ENCODE assay signal across 30 mouse cellular contexts in genomic region chr5:142882471-142882870, GRCm38 (mm10).
"Had no signal": no experiment of that assay in that cellular context is flagged by ENCODE, and none has a peak within 500 bp of the region (broad histone marks: within the 10 kb centered on the region; RNA-seq: fewer than 3 reads in every experiment).

No protein-coding gene starts in this region.

- H3K27ac ChIP-seq: liver, embryonic 14.5 days; liver, embryonic 15.5 days; macrophage had no signal

- H3K9me3 ChIP-seq: limb, embryonic 13.5 days; liver, embryonic 12.5 days; liver, embryonic 13.5 days; liver, embryonic 15.5 days; lung, embryonic 15.5 days; megakaryocyte, embryonic 14.5 days; midbrain, embryonic 10.5 days; midbrain, embryonic 12.5 days; midbrain, embryonic 13.5 days; midbrain, embryonic 15.5 days; neural tube, embryonic 12.5 days; neural tube, embryonic 13.5 days had no signal

- H3K4me3 ChIP-seq: limb, embryonic 13.5 days; liver, embryonic 12.5 days; liver, embryonic 13.5 days; liver, embryonic 15.5 days; lung, embryonic 15.5 days; midbrain, embryonic 10.5 days; midbrain, embryonic 12.5 days; midbrain, embryonic 13.5 days; midbrain, embryonic 15.5 days; myocyte; neural tube, embryonic 12.5 days; neural tube, embryonic 13.5 days had no signal

- H3K27me3 ChIP-seq: limb, embryonic 13.5 days; liver, embryonic 12.5 days; liver, embryonic 13.5 days; liver, embryonic 15.5 days; lung, embryonic 15.5 days; megakaryocyte, embryonic 14.5 days; midbrain, embryonic 12.5 days; midbrain, embryonic 13.5 days; midbrain, embryonic 15.5 days; neural tube, embryonic 12.5 days; neural tube, embryonic 13.5 days had no signal

- DNase-seq: left cerebral cortex, postnatal 4 days; liver; liver, embryonic 13.5 days; liver, postnatal 0 days; lung, adult 18-20 months; lung, adult 2 months; lung, embryonic 14.5 days; lung, postnatal 10 days; lung, postnatal 14 days; lung, postnatal 36 days; lung, postnatal 4 days; midbrain, embryonic 14.5 days had no signal

- H3K9ac ChIP-seq: liver, embryonic 12.5 days; liver, embryonic 13.5 days; liver, embryonic 14.5 days; liver, embryonic 15.5 days; liver, postnatal 0 days; lung, embryonic 14.5 days; lung, embryonic 15.5 days; midbrain, embryonic 15.5 days had no signal

- ATAC-seq: liver, embryonic 12.5 days; liver, postnatal 0 days; lung, postnatal 0 days; midbrain, embryonic 13.5 days; midbrain, embryonic 15.5 days; midbrain, embryonic 16.5 days had no signal

- H3K4me2 ChIP-seq: limb, embryonic 13.5 days; liver, embryonic 11.5 days; liver, embryonic 12.5 days; liver, embryonic 13.5 days; liver, embryonic 15.5 days; lung, embryonic 14.5 days; midbrain, embryonic 11.5 days; midbrain, embryonic 12.5 days; midbrain, embryonic 13.5 days; midbrain, embryonic 15.5 days; neural tube, embryonic 12.5 days; neural tube, embryonic 13.5 days had no signal
